Mouse (Mus musculus) brain, embryonic 14.5 days (tissue): ENCODE data around the gene Ergic2. TPM values are rescaled to one million over a fixed set of nuclear protein-coding genes. Genes with fewer than 3 reads are reported as not detected.

Experiments
- DNase-seq: peaks from one replicate; pipeline ENCODE4 v3.0.0-alpha.2; 2011; ENCODE audit warnings: low read depth
- CTCF ChIP-seq: fragments of 200-500 bp; IDR thresholded peaks from 2 replicates; pipeline ENCODE4 v1.5.1; 2012; ENCODE audit warnings: inconsistent platforms, mild to moderate bottlenecking, moderate library complexity, borderline replicate concordance; ENCODE audit not compliant: insufficient read depth, insufficient read length; ENCODE audit errors: extremely low read depth
- POLR2A ChIP-seq: fragments of 200-500 bp; IDR thresholded peaks from 2 replicates; pipeline ENCODE4 v1.6.1; 2012; ENCODE audit warnings: mild to moderate bottlenecking, inconsistent platforms, borderline replicate concordance; ENCODE audit not compliant: poor library complexity, insufficient read depth, insufficient read length, severe bottlenecking; ENCODE audit errors: extremely low read depth
- polyA plus RNA-seq: library from polyadenylated mRNA; depleted of rRNA; stranded (reverse); fragments of >200 nt; gene quantifications from 2 replicates; pipeline ENCODE4 v1.2.3, GENCODE M21; 2012; rRNA removed

The Ergic2 gene
- 82.7 and 83.4 TPM in 2 replicates for polyA plus RNA-seq

DNA sequence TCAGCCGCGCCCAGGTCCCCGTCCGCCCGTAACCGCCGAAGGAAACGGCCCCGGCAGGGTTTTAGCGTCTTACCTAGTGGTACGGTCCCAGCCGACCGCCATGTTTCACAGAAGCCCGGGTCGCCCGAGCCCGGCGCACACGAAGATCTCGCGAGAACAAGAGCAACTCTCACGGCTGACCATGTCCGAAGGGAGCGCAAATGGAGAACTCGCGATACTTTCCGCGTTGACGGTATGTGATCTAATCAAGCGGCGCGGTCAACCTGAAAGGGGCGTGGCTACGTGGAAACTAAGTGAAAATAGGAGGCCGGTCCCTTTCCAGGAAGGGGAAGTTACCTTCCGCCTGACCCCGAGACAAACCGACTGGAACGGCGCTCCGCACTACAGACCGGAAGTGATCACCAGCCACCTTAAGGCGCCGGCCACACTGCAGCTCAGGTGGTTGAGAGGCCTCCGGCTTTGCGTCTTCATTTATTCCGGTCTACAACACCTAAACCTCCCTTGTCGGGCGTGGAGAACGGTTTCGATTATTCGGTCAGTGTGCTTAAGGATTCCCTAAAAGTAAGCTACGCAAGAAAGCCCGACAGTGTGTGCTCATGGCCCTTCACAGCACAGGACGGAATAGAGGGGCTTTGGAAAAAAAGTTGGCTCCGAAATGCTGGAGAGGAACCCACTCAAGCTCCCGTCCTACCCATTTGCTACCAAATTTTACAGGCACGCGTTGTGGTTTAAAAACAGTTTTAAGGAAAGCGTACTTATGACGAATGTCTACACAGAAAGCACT lies at the start of gene Ergic2:
Gene Ergic2 (minus strand): TSS at position 478 of the 784 bp plus-strand sequence.
- TF ChIP-seq CTCF, result no peak
- TF ChIP-seq POLR2A, result peak; percentile 66; the same call in 1 of the 2 replicates
- DNase-seq, result peak; percentile 100

DNA sequence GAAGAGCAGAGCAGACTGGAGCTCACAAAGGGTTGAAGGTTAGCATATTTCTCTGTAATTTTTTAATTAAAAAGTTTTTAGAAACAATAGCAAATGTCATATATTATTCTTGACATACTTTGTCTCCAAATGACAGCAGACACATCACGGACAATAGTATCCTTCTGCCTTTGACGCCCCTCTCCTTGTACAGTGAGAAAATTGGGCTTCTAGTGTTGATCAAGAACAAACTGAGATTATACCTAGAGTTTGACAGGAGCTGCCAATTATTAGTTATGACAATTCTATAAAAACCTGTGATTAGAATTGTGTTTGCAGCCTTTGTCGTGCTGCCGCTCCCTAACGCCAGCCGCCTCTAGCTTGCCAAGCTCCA lies 48.5 kb upstream of the Ergic2 start:
- no peak for DNase-seq
- TF ChIP-seq CTCF, result no peak
- TF ChIP-seq POLR2A, result no peak

DNA sequence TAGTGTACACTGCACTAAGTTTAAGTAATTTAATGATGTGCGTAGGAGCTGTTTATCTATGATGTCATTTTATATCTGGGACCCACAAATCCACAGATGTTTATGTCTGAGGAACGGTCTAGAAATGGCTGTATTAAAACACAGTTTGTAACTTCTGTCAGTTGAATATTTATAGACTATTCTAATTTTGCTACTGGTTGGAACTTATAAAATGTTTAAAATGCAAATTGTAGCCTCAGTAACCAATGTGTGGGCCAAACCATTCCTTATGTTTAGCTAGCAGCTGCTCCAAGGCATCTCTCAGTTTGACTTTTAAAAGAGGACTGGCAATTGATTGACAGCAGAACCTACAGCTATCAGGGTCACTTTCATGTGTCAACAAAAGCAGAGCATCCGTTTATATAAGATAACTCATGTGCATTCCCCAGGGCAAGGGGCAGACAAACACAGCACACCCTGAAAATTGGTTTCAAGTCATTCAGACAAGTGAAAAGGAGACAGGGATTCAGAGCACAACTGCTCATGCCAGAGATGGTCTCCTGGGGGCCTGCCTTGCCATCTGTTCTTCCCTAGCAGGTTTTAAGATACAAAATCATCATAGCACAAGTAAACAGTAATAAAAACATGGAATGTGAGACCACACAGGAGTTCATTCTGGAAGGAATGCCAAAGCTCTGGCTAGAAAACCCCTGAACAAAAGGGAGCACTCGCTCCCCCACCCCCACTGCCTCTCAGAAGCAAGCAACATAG lies 48.0 kb upstream of the Ergic2 start:
- peak; percentile 89 for DNase-seq
- TF ChIP-seq POLR2A (no peak), CTCF (no peak)

DNA sequence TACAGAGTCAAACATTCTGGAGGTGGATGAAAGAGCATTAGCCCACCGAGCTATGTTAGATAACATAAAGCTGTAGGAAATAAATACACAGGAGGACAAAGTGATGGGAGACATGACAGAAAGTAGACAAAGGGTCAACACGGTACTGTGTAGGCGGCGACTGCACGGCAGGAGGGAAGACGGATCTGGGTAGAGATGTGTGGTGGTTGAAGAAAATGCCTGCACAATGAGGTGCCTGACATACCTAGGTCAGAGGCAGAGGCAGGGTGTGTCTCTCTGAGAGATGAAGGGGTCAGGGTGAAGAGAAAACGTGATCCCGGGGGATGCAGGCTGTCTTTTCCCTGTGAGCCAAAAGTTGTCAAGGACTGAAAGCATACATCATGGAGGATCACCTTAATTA lies 46.9 kb upstream of the Ergic2 start:
- TF ChIP-seq POLR2A (no peak), CTCF (no peak)
- no peak for DNase-seq

DNA sequence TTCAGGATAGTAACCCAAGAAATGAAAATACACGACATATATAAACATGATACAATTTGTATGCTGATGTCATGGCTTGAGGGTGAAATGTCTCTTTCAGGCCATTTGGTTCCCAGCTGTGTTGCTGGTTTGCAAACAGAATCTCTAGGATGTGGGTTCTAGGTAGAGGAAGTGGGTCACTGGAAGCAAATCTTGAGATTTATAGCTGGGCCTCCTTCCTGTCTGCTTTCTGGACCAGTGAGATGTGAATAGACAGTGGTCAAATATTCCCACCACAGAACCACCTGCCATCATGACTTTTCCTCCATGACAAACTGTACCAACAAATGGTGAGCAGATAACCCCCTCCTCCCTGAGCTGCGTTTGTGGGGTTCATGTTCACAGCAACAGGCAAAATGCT lies 45.6 kb upstream of the Ergic2 start:
- no peak for TF ChIP-seq CTCF
- no peak for TF ChIP-seq POLR2A
- no peak for DNase-seq

DNA sequence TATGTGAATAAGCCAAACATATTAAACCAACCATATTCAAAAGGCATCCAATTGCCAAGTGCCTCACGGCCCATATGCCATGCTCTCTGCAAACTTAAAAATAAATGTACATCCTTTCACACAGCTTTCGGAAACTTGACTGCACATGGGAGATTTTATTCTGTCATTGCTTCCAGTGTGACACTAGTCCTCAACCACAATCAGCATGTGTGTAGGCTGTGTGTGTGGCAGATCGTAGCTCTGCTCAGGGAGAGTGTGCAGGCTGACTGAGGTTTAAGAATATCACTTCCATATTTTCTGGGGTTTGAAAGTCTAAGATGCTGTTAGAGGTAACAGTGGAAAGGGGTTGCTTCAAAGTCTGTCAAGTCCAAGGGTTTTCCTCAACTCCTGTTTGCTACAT lies 43.9 kb upstream of the Ergic2 start:
- TF ChIP-seq POLR2A, result no peak
- TF ChIP-seq CTCF, result no peak
- DNase-seq, result no peak

DNA sequence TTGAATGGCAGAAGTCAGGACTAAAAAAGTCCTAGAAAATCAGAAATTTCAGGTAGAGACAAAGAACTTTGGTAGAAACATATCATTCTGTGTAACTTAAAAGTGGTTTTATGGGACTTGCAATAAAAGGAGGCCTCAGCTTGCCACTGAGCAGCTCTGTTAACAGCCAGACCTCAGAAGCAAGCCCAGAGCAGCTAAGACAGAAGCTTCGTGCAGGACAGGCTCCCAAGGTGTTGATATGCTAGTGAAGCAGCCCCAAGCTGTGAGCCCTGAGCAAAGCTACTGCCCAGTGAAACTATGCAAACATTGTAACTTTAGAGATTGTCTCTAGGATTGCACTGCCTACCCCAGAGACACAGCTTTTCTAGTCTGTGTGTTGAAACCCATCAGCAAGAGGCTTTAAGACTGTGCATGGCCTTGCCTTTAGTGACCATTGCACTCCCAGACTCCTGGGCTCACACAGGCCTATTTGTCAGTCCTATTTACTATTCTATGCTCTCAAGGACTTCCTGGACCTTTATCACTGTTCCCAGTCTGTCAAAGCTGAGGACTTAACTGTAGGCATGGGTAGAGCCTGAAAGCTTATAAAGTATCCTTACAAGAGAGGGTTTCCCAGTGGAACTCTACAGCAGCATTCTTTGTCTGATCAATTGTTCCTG lies 43.4 kb upstream of the Ergic2 start:
- no peak for DNase-seq
- TF ChIP-seq POLR2A, result no peak
- TF ChIP-seq CTCF, result no peak

DNA sequence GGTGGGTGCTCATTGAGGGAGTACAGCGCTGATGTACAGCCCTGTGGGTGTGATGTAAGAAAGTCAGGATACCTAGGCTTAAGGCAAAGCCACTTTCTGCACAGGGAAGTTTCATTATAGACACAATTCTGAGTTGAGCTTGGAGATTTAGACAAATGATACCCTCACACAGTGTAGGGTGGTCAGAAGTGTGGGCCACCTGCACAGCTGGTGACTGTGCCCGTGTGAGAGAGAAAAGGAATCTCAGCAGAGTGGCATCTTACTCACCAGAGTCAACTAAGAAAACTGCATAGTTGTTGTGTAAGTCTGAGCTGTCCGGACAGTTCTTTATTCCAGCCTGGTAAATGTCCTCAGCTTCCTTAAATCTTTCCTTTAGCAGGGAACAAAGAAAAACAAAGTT lies 37.0 kb upstream of the Ergic2 start:
- DNase-seq, result no peak

DNA sequence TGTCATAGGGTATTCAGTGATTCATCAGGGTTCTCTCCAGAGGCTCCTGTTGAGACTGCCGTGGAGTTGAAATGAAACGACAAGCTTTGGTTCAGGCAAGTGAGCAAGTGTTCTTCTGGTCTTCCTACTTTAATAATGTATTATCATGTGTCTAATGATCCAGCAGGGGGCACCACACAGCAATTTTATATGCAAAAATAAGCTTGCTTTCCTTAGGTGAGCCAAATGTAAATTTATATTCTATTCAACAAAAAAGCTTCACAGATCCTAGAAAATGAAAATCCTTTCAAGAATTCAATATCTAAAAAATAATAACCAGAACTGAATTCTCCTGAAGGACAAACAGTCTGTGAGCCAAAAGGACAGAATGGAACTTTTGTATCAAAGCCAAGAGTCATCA lies 36.5 kb upstream of the Ergic2 start:
- peak; percentile 91 for DNase-seq
- TF ChIP-seq CTCF, result peak; percentile 7; the same call in 1 of the 2 replicates
- no peak for TF ChIP-seq POLR2A

More for the DNA sequence above, 37.0 kb upstream of the Ergic2 start:
- TF ChIP-seq CTCF (no peak), POLR2A (no peak)

DNA sequence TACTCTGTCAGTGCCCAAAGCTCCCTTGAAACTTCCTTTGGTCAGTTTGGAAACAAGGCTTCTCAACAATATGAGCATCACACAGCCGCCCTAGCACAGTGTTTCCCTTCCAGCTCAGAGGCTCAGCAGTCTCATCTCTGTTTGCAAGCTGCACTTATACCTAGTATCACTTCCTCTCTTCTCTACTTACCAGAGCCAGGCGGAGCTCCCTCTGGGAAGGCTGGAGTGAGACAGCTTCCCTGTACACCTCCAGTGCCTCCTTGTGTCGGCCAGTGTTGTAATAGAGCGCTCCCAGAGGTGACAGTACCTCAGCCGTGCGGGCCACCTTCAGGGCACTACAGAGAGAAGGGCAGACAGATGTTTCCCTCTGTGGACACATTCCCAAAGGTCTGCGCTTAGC lies 34.4 kb upstream of the Ergic2 start:
- TF ChIP-seq POLR2A (no peak), CTCF (no peak)
- no peak for DNase-seq

DNA sequence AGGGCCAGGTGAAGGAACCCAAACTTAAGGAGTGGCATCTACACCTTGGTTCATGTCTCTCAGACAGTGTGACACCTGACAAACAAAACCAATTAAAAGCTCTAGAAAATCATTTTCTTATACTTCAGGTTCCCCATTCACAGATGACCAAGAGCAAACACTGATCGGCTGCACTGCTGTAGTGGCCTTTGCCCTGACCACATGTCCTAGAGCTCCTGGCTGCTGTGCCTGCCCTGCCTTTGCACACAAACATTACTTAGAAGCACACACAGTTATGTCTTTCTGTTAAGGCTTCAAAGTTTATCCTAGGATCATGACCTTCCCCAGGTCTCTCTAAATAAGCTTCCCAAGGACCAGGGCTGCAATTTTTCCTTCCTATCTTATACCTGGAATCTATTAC lies 32.7 kb upstream of the Ergic2 start:
- DNase-seq, result no peak
- TF ChIP-seq POLR2A, result no peak
- no peak for TF ChIP-seq CTCF

DNA sequence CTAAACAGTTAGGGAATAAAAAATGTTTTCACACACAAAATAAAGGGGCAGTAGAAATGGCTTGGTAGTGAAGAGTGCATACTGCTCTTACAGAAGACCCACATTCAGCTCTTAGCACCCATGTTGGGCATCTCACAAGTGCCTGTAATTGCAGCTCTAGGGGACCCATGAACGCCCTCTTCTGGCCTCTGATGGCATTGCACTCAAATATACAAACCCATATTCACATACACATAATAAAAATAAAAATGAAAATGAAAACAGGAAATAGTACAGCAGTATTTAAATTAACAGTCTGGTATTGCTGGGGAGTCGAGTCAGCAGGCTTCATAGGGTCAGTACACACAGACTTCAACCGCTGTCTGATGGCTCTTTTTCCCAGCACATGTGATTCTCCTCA lies 30.1 kb upstream of the Ergic2 start:
- no peak for TF ChIP-seq POLR2A
- peak; percentile 28; the same call in 1 of the 2 replicates for TF ChIP-seq CTCF
- DNase-seq, result no peak
